Mouse (Mus musculus) midbrain, embryonic 13.5 days (tissue): ENCODE measurements around the gene Usp18. TPM values are rescaled to one million over a fixed set of nuclear protein-coding genes. Genes with fewer than 3 reads are reported as not detected.
A peak's percentile ranks its signal among the peaks of the same experiment; 100 is the strongest.

Experiments used
- ATAC-seq: fragments of 200-750 bp; cut with Nextera tagmentation; 2 replicates; pipeline ENCODE4 v1.8.0; 2017; ENCODE audit warnings: mild to moderate bottlenecking, moderate TSS enrichment, moderate library complexity
- H3K27ac ChIP-seq: fragments of 300-500 bp; sonication (generic); 2 replicates; pipeline ENCODE4 v1.5.1; 2015; ENCODE audit warnings: inconsistent platforms, mild to moderate bottlenecking, moderate library complexity
- H3K27me3 ChIP-seq: fragments of 300-500 bp; sonication (generic); 2 replicates; pipeline ENCODE4 v1.6.1; 2015; ENCODE audit warnings: mild to moderate bottlenecking, inconsistent platforms
- H3K36me3 ChIP-seq: fragments of 300-500 bp; sonication (generic); 2 replicates; pipeline ENCODE4 v1.6.1; 2015; ENCODE audit warnings: mild to moderate bottlenecking, inconsistent platforms
- H3K4me1 ChIP-seq: fragments of 300-500 bp; sonication (generic); replicated peaks from 2 replicates; pipeline ENCODE4 v1.6.1; 2015; ENCODE audit warnings: inconsistent platforms
- H3K4me2 ChIP-seq: fragments of 300-500 bp; sonication (generic); replicated peaks from 2 replicates; pipeline ENCODE4 v1.6.1; 2015; ENCODE audit warnings: moderate library complexity, mild to moderate bottlenecking, inconsistent platforms
- H3K4me3 ChIP-seq: fragments of 300-500 bp; sonication (generic); replicated peaks from 2 replicates; pipeline ENCODE4 v1.5.1; 2015; ENCODE audit warnings: mild to moderate bottlenecking, inconsistent platforms
- H3K9ac ChIP-seq: fragments of 300-500 bp; sonication (generic); replicated peaks from 2 replicates; pipeline ENCODE4 v1.6.1; 2015; ENCODE audit warnings: mild to moderate bottlenecking, inconsistent platforms
- H3K9me3 ChIP-seq: fragments of 300-500 bp; sonication (generic); 2 replicates; pipeline ENCODE4 v1.6.1; 2016; ENCODE audit warnings: mild to moderate bottlenecking, inconsistent platforms
- WGBS: fragments of 180-500 bp; shearing (Covaris S2); methylation state at CpG from one replicate; pipeline ENCODE4 v1.1.7; 2015; 5-methylcytosine and 5-hydroxymethylcytosine counted together
- polyA plus RNA-seq: library from polyadenylated mRNA; unstranded; fragments of >200 nt; fragmentation: Nextera tagmentation; extraction: Ambion mirVana; gene quantifications from 2 replicates; pipeline ENCODE4 v1.2.1, GENCODE M21; 2015

Usp18 gene
- polyA plus RNA-seq, 1 experiment from 2014 or later: 0.89 TPM

- Histone ChIP-seq H3K36me3 (no peaks in the 10 kb centered on the region), H3K9ac (no peak overlapping the region), H3K4me2 (no peak overlapping the region), H3K9me3 (no peaks in the 10 kb centered on the region), H3K4me3 (no peak overlapping the region), H3K4me1 (no peaks in the 10 kb centered on the region), H3K27me3 (no peaks in the 10 kb centered on the region), H3K27ac (no peak overlapping the region)
- ATAC-seq: no peak
- 98% methylated on average over 2 of the region's 2 CpGs for WGBS
Measured at GRCm38 (mm10) chr6:121226744-121227143, 19.0 kb upstream of the Usp18 start.

DNA sequence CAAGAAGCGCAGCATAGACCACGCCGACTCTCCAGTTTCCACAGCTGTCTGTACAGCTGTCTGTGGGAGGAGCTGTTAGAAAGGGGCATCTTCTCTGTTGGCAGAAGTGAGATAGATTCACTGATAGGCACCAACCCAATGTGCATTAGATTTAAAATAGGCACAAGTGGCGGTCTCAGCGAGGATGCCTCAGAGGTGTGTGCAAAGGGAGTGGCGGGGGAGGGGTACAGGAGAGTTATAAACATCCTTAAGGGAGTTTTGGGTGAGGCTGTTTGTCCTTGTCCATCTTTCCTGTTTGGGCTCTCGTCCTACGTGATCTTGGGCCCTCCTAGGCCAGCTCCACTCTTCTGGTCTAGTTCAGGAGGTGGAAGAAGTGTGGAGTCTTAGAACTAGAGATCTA, 17.3 kb upstream of the Usp18 start:
- no peak overlapping the region for H3K27ac ChIP-seq
- H3K27me3 ChIP-seq: no peaks in the 10 kb centered on the region
- no peak overlapping the region for H3K9ac ChIP-seq
- 76% methylated on average over 8 of the region's 8 CpGs for WGBS
- no peaks in the 10 kb centered on the region for H3K9me3 ChIP-seq
- ATAC-seq: no peak
- no peak overlapping the region for H3K4me2 ChIP-seq
- H3K36me3 ChIP-seq: no peaks in the 10 kb centered on the region
- H3K4me3 ChIP-seq: no peak overlapping the region
- H3K4me1 ChIP-seq: no peaks in the 10 kb centered on the region

GRCm38 (mm10) chr6:121232652-121233051, 13.1 kb upstream of the Usp18 start:
- WGBS: 67% methylated on average over 1 of the region's 1 CpGs

GRCm38 (mm10) chr6:121236386-121236785, 9.3 kb upstream of the Usp18 start:
- Histone ChIP-seq H3K27me3 (no peaks in the 10 kb centered on the region; the same call in 1 of the 2 replicates), H3K4me2 (no peak overlapping the region), H3K4me3 (no peak overlapping the region), H3K4me1 (no peaks in the 10 kb centered on the region), H3K9me3 (no peaks in the 10 kb centered on the region), H3K9ac (no peak overlapping the region), H3K27ac (no peak overlapping the region), H3K36me3 (no peaks in the 10 kb centered on the region)
- WGBS: 94% methylated on average over 2 of the region's 2 CpGs
- no peak for ATAC-seq

More at GRCm38 (mm10) chr6:121232652-121233051, 13.1 kb upstream of the Usp18 start:
- ATAC-seq: no peak
- H3K4me1 ChIP-seq: no peaks in the 10 kb centered on the region
- H3K36me3 ChIP-seq: no peaks in the 10 kb centered on the region
- H3K9ac ChIP-seq: no peak overlapping the region
- no peaks in the 10 kb centered on the region for H3K9me3 ChIP-seq
- H3K4me2 ChIP-seq: no peak overlapping the region
- no peak overlapping the region for H3K4me3 ChIP-seq
- H3K27me3 ChIP-seq: no peaks in the 10 kb centered on the region
- no peak overlapping the region for H3K27ac ChIP-seq

- Histone ChIP-seq H3K36me3 (no peaks in the 10 kb centered on the region), H3K4me2 (no peak overlapping the region), H3K4me1 (no peaks in the 10 kb centered on the region), H3K27ac (no peak overlapping the region), H3K9me3 (no peaks in the 10 kb centered on the region), H3K27me3 (no peaks in the 10 kb centered on the region; the same call in 1 of the 2 replicates), H3K9ac (no peak overlapping the region), H3K4me3 (no peak overlapping the region)
- ATAC-seq: no peak
- WGBS: 94% methylated on average over 4 of the region's 4 CpGs
Measured at GRCm38 (mm10) chr6:121238209-121238608, 7.5 kb upstream of the Usp18 start.

DNA sequence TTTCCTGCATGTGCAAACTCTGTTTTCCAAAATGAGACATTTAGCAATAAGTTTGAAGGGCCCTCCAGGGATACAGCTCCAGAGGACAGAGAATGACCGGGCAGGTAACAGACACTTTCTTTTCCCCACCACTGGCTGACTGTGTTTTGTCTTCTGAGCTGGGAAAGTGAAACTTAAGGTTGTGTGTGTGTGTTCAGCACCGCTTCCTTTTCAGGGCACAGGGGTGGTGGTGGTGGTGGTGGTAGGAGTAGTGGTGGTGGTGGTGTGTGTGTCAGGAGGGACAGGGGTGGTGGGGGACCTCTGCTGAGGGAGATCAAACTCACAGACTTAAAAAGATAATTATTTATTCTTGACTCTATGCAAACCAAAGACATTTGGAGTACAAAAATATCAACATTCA, 3.9 kb upstream of the Usp18 start:
- WGBS: 83% methylated on average over 2 of the region's 2 CpGs
- peaks cover 13% of the 10 kb centered on the region for H3K27me3 ChIP-seq
- H3K36me3 ChIP-seq: no peaks in the 10 kb centered on the region
- ATAC-seq: no peak
- H3K9me3 ChIP-seq: no peaks in the 10 kb centered on the region
- no peak overlapping the region for H3K27ac ChIP-seq
- H3K4me2 ChIP-seq: no peak overlapping the region
- 0 out of 2 replicates have a peak, but pooled peaks cover 8% of the 10 kb centered on the region for H3K4me1 ChIP-seq
- H3K9ac ChIP-seq: no peak overlapping the region
- H3K4me3 ChIP-seq: no peak overlapping the region

- peaks cover 26% of the 10 kb centered on the region for H3K27me3 ChIP-seq
- no peak overlapping the region for H3K4me2 ChIP-seq
- H3K27ac ChIP-seq: no peak overlapping the region
- H3K36me3 ChIP-seq: no peaks in the 10 kb centered on the region
- WGBS: 71% methylated on average over 10 of the region's 10 CpGs
- no peak for ATAC-seq
- no peak overlapping the region for H3K9ac ChIP-seq
- H3K4me3 ChIP-seq: no peak overlapping the region
- H3K4me1 ChIP-seq: 0 out of 2 replicates have a peak, but pooled peaks cover 8% of the 10 kb centered on the region
- H3K9me3 ChIP-seq: no peaks in the 10 kb centered on the region
Measured at GRCm38 (mm10) chr6:121243161-121243560, 2.5 kb upstream of the Usp18 start.

- peak overlapping the region; percentile 49 for H3K4me3 ChIP-seq
- no peaks in the 10 kb centered on the region for H3K36me3 ChIP-seq
- 0 out of 2 replicates have a peak, but pooled peaks cover 8% of the 10 kb centered on the region for H3K4me1 ChIP-seq
- no peak for ATAC-seq
- peak overlapping the region; percentile 60 for H3K9ac ChIP-seq
- WGBS: 15% methylated on average over 4 of the region's 4 CpGs
- no peak overlapping the region for H3K27ac ChIP-seq
- no peaks in the 10 kb centered on the region for H3K9me3 ChIP-seq
- H3K27me3 ChIP-seq: peaks cover 26% of the 10 kb centered on the region
- H3K4me2 ChIP-seq: peak overlapping the region; percentile 64
Measured at GRCm38 (mm10) chr6:121246037-121246361, 293 bp downstream of the Usp18 start.

GRCm38 (mm10) chr6:121250406-121250805, 4.7 kb downstream of the Usp18 start:
- no peak overlapping the region for H3K4me3 ChIP-seq
- no peak for ATAC-seq
- peaks cover 14% of the 10 kb centered on the region for H3K27me3 ChIP-seq
- H3K36me3 ChIP-seq: no peaks in the 10 kb centered on the region
- 76% methylated on average over 1 of the region's 1 CpGs for WGBS
- H3K4me1 ChIP-seq: 0 out of 2 replicates have a peak, but pooled peaks cover 4% of the 10 kb centered on the region
- no peak overlapping the region for H3K9ac ChIP-seq
- H3K4me2 ChIP-seq: no peak overlapping the region
- no peaks in the 10 kb centered on the region for H3K9me3 ChIP-seq
- H3K27ac ChIP-seq: no peak overlapping the region

- WGBS: 68% methylated on average over 5 of the region's 5 CpGs
- no peaks in the 10 kb centered on the region for H3K9me3 ChIP-seq
Measured at GRCm38 (mm10) chr6:121251256-121251655, 5.5 kb downstream of the Usp18 start.

GRCm38 (mm10) chr6:121260548-121260947, 14.8 kb downstream of the Usp18 start:
- no peaks in the 10 kb centered on the region for H3K4me1 ChIP-seq
- WGBS: 33% methylated on average over 9 of the region's 9 CpGs
- no peaks in the 10 kb centered on the region for H3K36me3 ChIP-seq
- no peak for ATAC-seq
- no peak overlapping the region for H3K27ac ChIP-seq
- H3K9ac ChIP-seq: no peak overlapping the region
- H3K9me3 ChIP-seq: no peaks in the 10 kb centered on the region
- H3K27me3 ChIP-seq: no peaks in the 10 kb centered on the region
- no peak overlapping the region for H3K4me3 ChIP-seq
- H3K4me2 ChIP-seq: no peak overlapping the region

More at GRCm38 (mm10) chr6:121251256-121251655, 5.5 kb downstream of the Usp18 start:
- H3K4me3 ChIP-seq: no peak overlapping the region
- H3K9ac ChIP-seq: no peak overlapping the region
- H3K4me2 ChIP-seq: no peak overlapping the region
- no peak for ATAC-seq
- H3K27me3 ChIP-seq: peaks cover 14% of the 10 kb centered on the region
- no peaks in the 10 kb centered on the region for H3K36me3 ChIP-seq
- no peak overlapping the region for H3K27ac ChIP-seq
- H3K4me1 ChIP-seq: no peaks in the 10 kb centered on the region

DNA sequence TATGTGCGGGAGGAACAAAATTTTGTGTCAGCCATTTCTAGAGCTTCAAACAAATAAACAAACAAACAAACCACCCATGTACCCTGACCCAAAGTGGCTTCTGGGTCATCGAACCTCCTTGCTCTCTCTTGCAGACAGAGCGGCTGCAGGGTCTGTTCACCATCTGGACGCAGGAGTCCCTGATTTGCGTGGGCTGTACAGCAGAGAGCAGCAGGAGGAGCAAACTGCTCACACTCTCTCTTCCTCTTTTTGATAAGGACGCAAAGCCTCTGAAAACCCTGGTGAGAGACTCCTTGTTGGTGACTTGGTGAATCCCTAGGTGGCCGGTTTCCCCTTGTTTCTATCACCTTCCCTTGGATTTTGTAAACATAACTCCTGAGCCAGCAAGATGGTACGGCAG, 15.5 kb downstream of the Usp18 start:
- no peaks in the 10 kb centered on the region for H3K9me3 ChIP-seq
- no peak overlapping the region for H3K4me3 ChIP-seq
- H3K9ac ChIP-seq: no peak overlapping the region
- no peak overlapping the region for H3K27ac ChIP-seq
- no peaks in the 10 kb centered on the region for H3K27me3 ChIP-seq
- no peak overlapping the region for H3K4me2 ChIP-seq
- H3K36me3 ChIP-seq: no peaks in the 10 kb centered on the region
- 88% methylated on average over 8 of the region's 8 CpGs for WGBS
- H3K4me1 ChIP-seq: no peaks in the 10 kb centered on the region
- ATAC-seq: no peak

DNA sequence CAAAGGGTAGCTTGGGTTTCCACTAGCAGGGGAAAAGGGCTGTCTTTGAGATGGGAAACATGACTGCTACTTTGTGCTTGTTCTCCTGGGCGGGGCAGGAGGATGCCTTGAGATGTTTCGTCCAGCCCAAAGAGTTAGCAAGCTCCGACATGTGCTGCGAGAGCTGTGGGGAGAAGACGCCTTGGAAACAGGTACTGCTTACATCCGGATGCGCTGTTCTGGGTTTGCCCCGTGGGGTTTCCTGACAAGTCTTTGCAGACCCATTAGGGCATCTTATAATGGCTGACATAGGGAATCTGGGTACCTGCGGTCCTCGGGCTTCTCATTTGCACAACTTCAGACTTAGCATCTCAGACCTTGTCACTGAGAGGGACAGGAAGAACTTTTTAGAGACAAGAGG, 16.3 kb downstream of the Usp18 start:
- Histone ChIP-seq H3K27me3 (no peaks in the 10 kb centered on the region), H3K4me2 (no peak overlapping the region), H3K9ac (no peak overlapping the region), H3K36me3 (no peaks in the 10 kb centered on the region), H3K4me1 (no peaks in the 10 kb centered on the region), H3K9me3 (no peaks in the 10 kb centered on the region), H3K4me3 (no peak overlapping the region), H3K27ac (no peak overlapping the region)
- ATAC-seq: no peak
- 89% methylated on average over 10 of the region's 10 CpGs for WGBS
